Mouse (Mus musculus) cortical plate, adult 2 months (tissue): ENCODE measurements around the gene Sc5d. TPM values are rescaled to one million over a fixed set of nuclear protein-coding genes. Genes with fewer than 3 reads are reported as not detected.

Experiments used
- H3K27ac ChIP-seq: fragments of 200-500 bp; 2 replicates; pipeline ENCODE4 v1.5.1; 2012; ENCODE audit warnings: low read length, control low read depth, inconsistent platforms; ENCODE audit not compliant: insufficient read depth
- H3K4me1 ChIP-seq: fragments of 200-500 bp; 2 replicates; pipeline ENCODE4 v1.6.1; 2011; ENCODE audit warnings: low read length; ENCODE audit not compliant: control insufficient read depth, insufficient read depth
- H3K4me3 ChIP-seq: fragments of 200-500 bp; 2 replicates; pipeline ENCODE4 v1.5.1; 2011; ENCODE audit warnings: mild to moderate bottlenecking, low read length, control low read depth; ENCODE audit not compliant: insufficient read depth
- CTCF ChIP-seq: fragments of 200-500 bp; IDR thresholded peaks from 2 replicates; pipeline ENCODE4 v1.5.1; 2011; ENCODE audit warnings: mild to moderate bottlenecking, control low read depth, low read length; ENCODE audit not compliant: insufficient read depth; ENCODE audit errors: extremely low read depth
- POLR2A ChIP-seq: fragments of 200-500 bp; IDR thresholded peaks from 2 replicates; pipeline ENCODE4 v1.6.1; 2011; ENCODE audit warnings: mild to moderate bottlenecking, low read length, control low read depth; ENCODE audit not compliant: insufficient read depth; ENCODE audit errors: extremely low read depth
- polyA plus RNA-seq: library from polyadenylated mRNA; depleted of rRNA; stranded (reverse); fragments of >200 nt; gene quantifications from 2 replicates; pipeline ENCODE4 v1.2.3, GENCODE M21; 2012

Gene Sc5d
- polyA plus RNA-seq, 1 experiment, result 90.6 TPM

DNA sequence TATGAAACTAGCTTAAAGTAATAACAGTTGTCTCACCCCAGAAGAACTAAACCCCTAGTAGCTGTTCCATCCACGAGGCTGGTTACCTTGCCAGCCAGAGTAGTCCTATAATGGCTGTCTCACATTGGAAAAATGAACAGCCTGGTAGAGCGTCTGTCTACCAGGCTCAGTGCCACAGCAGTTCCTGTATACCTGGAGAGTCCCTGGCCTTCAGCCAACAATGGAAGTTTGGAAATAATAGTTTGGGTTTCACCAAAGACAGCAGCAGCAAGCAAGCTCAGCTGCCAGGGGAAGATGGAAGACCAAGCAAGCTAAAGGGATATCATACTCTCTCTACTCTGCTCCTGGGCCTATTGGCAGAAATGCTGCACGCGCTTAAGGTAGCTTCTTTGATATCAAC lies 1.3 kb upstream of the Sc5d start:
- Histone ChIP-seq H3K4me1 (peaks cover 2% of the 10 kb centered on the region; the same call in 1 of the 2 replicates), H3K4me3 (no peak overlapping the region), H3K27ac (no peak overlapping the region)
- TF ChIP-seq CTCF (no peak), POLR2A (no peak)

GRCm38 (mm10) chr9:42263709-42264111 lies 346 bp downstream of the Sc5d start:
- Histone ChIP-seq H3K4me3 (peak overlapping the region; percentile 99), H3K4me1 (peaks cover 2% of the 10 kb centered on the region; the same call in 1 of the 2 replicates), H3K27ac (no peak overlapping the region)
- TF ChIP-seq CTCF, result no peak
- TF ChIP-seq POLR2A, result no peak

DNA sequence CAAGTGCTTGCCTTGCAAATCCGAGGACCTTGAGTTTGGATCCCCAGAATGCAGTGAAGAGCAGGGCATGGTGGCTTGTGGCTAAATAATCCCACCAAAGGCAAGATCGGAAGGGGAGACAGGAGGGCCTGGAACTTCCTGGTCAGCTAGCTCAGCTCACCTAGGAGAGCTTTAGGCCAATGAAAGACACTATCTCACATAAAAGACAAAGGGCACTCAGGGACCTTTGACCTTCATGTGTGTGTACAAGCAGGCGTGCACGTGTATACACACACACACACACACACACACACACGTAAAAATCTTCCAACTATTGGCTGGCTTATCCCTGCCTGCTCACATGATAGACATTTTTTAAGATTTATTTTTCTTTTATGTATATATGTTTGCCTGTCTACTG lies 3.6 kb downstream of the Sc5d start:
- no peak overlapping the region for H3K27ac ChIP-seq
- H3K4me1 ChIP-seq, result peaks cover 2% of the 10 kb centered on the region; the same call in 1 of the 2 replicates
- no peak overlapping the region for H3K4me3 ChIP-seq
- no peak for TF ChIP-seq CTCF
- TF ChIP-seq POLR2A, result no peak

- TF ChIP-seq CTCF (no peak), POLR2A (no peak)
- Histone ChIP-seq H3K4me1 (no peaks in the 10 kb centered on the region), H3K27ac (no peak overlapping the region), H3K4me3 (no peak overlapping the region)
Measured at GRCm38 (mm10) chr9:42249112-42249511, 14.9 kb downstream of the Sc5d start.

- H3K4me1 ChIP-seq, result no peaks in the 10 kb centered on the region
- no peak for TF ChIP-seq CTCF
- TF ChIP-seq POLR2A, result no peak
- H3K27ac ChIP-seq, result no peak overlapping the region
- H3K4me3 ChIP-seq, result no peak overlapping the region
Measured at GRCm38 (mm10) chr9:42246688-42247087, 17.4 kb downstream of the Sc5d start.

- TF ChIP-seq POLR2A, result no peak
- TF ChIP-seq CTCF, result no peak
- H3K27ac ChIP-seq, result no peak overlapping the region
Measured at GRCm38 (mm10) chr9:42244173-42244572, 19.9 kb downstream of the Sc5d start.

GRCm38 (mm10) chr9:42241021-42241420 lies 23.0 kb downstream of the Sc5d start:
- H3K4me1 ChIP-seq, result peaks cover 3% of the 10 kb centered on the region; the same call in 1 of the 2 replicates
- H3K27ac ChIP-seq, result no peak overlapping the region
- TF ChIP-seq POLR2A, result no peak
- TF ChIP-seq CTCF, result no peak
- no peak overlapping the region for H3K4me3 ChIP-seq

More at GRCm38 (mm10) chr9:42244173-42244572, 19.9 kb downstream of the Sc5d start:
- H3K4me3 ChIP-seq, result no peak overlapping the region
- H3K4me1 ChIP-seq, result peaks cover 3% of the 10 kb centered on the region; the same call in 1 of the 2 replicates

DNA sequence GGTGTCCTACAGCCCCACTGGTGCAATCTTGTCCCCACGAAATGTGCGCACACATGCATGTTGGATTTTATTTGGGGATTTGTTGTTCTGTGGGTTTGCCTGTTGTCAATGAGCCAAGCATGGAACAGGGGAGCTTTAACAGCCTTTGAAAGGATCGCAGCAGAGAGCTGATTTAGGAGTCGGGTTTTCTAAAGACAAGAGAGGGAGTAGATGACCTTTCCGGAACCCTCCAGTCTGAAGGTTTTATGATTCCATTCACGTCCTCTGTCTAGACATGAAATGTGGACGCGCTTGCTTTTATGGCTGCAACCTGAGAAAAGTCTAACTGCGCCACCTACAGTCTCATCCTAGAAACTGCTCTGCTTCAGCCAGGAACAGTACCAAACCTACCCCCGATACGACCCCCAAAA lies 23.5 kb downstream of the Sc5d start:
- no peak for TF ChIP-seq POLR2A
- TF ChIP-seq CTCF, result peak; percentile 75
- Histone ChIP-seq H3K4me1 (peaks cover 3% of the 10 kb centered on the region; the same call in 1 of the 2 replicates), H3K27ac (no peak overlapping the region), H3K4me3 (no peak overlapping the region)

GRCm38 (mm10) chr9:42238827-42239226 lies 25.2 kb downstream of the Sc5d start:
- TF ChIP-seq CTCF (no peak), POLR2A (no peak)
- Histone ChIP-seq H3K4me1 (peaks cover 3% of the 10 kb centered on the region; the same call in 1 of the 2 replicates), H3K27ac (no peak overlapping the region), H3K4me3 (no peak overlapping the region)

- Histone ChIP-seq H3K27ac (no peak overlapping the region), H3K4me3 (no peak overlapping the region), H3K4me1 (no peaks in the 10 kb centered on the region; the same call in 1 of the 2 replicates)
- TF ChIP-seq CTCF (no peak), POLR2A (no peak)
Measured at GRCm38 (mm10) chr9:42231116-42231515, 32.9 kb downstream of the Sc5d start.
